Mouse (Mus musculus) hindbrain, embryonic 16.5 days (tissue): ENCODE data around the gene Olfr462. TPM values are rescaled to one million over a fixed set of nuclear protein-coding genes. Genes with fewer than 3 reads are reported as not detected.
A peak's percentile ranks its signal among the peaks of the same experiment; 100 is the strongest.

Experiments
- ATAC-seq: fragments of 200-750 bp; cut with Nextera tagmentation; 2 replicates; pipeline ENCODE4 v1.8.0; 2017; ENCODE audit warnings: moderate TSS enrichment, moderate library complexity
- H3K27ac ChIP-seq: fragments of 300-500 bp; sonication (generic); 2 replicates; pipeline ENCODE4 v1.5.1; 2014; ENCODE audit warnings: low read depth, mild to moderate bottlenecking, control low read depth, low read length, moderate library complexity
- H3K27me3 ChIP-seq: fragments of 300-500 bp; sonication (generic); replicated peaks from 2 replicates; pipeline ENCODE4 v1.6.1; 2014; ENCODE audit warnings: low read length; ENCODE audit not compliant: control insufficient read depth, insufficient read depth
- H3K36me3 ChIP-seq: fragments of 300-500 bp; sonication (generic); 2 replicates; pipeline ENCODE4 v1.6.1; 2014; ENCODE audit warnings: mild to moderate bottlenecking, low read length, moderate library complexity, mixed read lengths; ENCODE audit not compliant: control insufficient read depth, insufficient read depth
- H3K4me1 ChIP-seq: fragments of 300-500 bp; sonication (generic); 2 replicates; pipeline ENCODE4 v1.6.1; 2014; ENCODE audit warnings: low read depth, low read length; ENCODE audit not compliant: control insufficient read depth, insufficient read depth
- H3K4me2 ChIP-seq: fragments of 300-500 bp; sonication (generic); 2 replicates; pipeline ENCODE4 v1.6.1; 2014; ENCODE audit warnings: mild to moderate bottlenecking, low read length, control low read depth, moderate library complexity
- H3K4me3 ChIP-seq: fragments of 300-500 bp; sonication (generic); 2 replicates; pipeline ENCODE4 v1.5.1; 2014; ENCODE audit warnings: mild to moderate bottlenecking, low read length, control low read depth, moderate library complexity
- H3K9ac ChIP-seq: fragments of 300-500 bp; sonication (generic); 2 replicates; pipeline ENCODE4 v1.6.1; 2014; ENCODE audit warnings: low read depth, mild to moderate bottlenecking, control low read depth, low read length, moderate library complexity
- H3K9me3 ChIP-seq: fragments of 300-500 bp; sonication (generic); 2 replicates; pipeline ENCODE4 v1.6.1; 2014; ENCODE audit warnings: mild to moderate bottlenecking, low read length, moderate library complexity; ENCODE audit not compliant: control insufficient read depth
- WGBS: fragments of 180-500 bp; shearing (Covaris S2); extraction: QIAGEN DNeasy Blood & Tissue Kit; methylation state at CpG from one replicate; pipeline ENCODE4 v1.1.7; 2014; 5-methylcytosine and 5-hydroxymethylcytosine counted together
- polyA plus RNA-seq: library from polyadenylated mRNA; unstranded; fragments of >200 nt; fragmentation: Nextera tagmentation; extraction: Ambion mirVana; gene quantifications from 2 replicates; pipeline ENCODE4 v1.2.1, GENCODE M21; 2015

The Olfr462 gene
- polyA plus RNA-seq, 1 experiment from 2014 or later: not detected

DNA sequence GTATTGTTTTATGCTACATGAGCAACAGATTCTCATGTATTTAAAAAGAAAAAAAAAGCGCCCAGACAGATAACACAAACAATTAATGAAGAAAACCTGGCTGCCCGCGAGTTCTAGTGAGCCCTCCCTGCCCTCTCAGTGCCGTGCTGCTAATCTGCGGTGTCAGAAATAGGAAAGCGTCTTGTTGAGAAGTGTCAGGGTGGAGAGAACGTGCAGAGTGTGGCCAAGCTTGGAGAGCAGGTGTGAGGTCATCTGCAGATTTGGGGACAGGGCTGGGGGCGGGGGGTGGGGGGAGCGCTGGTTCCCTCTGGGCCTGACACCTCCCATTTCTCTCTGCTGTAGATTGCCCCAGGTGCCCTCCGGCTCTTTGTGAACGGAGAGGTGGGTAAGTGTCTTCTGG, 32.8 kb downstream of the Olfr462 start:
- H3K9ac ChIP-seq: no peak overlapping the region
- H3K27ac ChIP-seq: no peak overlapping the region
- H3K4me1 ChIP-seq: no peaks in the 10 kb centered on the region
- H3K27me3 ChIP-seq: no peaks in the 10 kb centered on the region
- H3K9me3 ChIP-seq: no peaks in the 10 kb centered on the region
- ATAC-seq: no peak
- no peaks in the 10 kb centered on the region for H3K36me3 ChIP-seq
- WGBS: 91% methylated on average over 11 of the region's 11 CpGs
- no peak overlapping the region for H3K4me2 ChIP-seq
- no peak overlapping the region for H3K4me3 ChIP-seq

DNA sequence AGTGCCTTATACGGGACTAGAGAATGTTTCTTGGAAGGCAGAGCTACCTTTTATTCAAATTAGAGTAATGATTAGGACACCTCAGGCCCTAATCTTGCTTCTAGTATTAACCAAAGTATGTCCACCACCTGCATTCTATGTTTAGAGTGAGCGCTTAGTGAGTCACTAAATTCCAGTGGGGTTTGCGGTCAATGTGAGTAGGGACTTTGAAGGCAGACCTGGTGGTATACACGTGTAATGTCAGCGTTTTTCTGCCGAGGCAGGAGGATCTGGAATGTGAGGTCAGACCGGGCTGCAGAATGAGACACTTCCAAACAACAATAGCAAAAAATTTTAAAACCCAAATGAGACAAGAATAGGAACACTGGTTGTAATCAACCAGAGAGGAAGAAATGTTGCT, 37.5 kb downstream of the Olfr462 start:
- 90% methylated on average over 7 of the region's 7 CpGs for WGBS
- no peak overlapping the region for H3K4me2 ChIP-seq
- no peak overlapping the region for H3K9ac ChIP-seq
- no peak overlapping the region for H3K4me3 ChIP-seq
- no peak overlapping the region for H3K27ac ChIP-seq
- H3K36me3 ChIP-seq: no peaks in the 10 kb centered on the region
- H3K27me3 ChIP-seq: no peaks in the 10 kb centered on the region
- H3K4me1 ChIP-seq: peaks cover 5% of the 10 kb centered on the region
- no peaks in the 10 kb centered on the region for H3K9me3 ChIP-seq
- no peak for ATAC-seq

DNA sequence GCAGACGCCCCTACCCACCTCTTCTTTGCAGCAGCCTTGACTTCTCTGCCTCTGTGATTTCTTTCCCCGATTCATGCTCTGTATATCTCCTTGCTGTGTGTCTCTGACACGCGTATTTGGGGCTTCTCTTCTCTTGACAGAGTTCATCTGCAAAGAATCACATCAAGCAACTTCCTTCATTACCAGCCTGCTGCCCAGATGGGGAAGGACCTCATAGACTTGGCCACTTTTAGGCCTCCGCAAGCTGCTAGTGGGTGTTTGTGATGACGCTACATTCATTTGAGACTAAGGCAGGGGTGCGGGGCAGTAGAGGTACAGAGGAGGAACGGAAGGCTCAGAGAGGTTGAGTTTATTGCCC, 38.5 kb downstream of the Olfr462 start:
- H3K9ac ChIP-seq: peak overlapping the region; percentile 73
- H3K4me1 ChIP-seq: peaks cover 5% of the 10 kb centered on the region
- H3K4me3 ChIP-seq: peak overlapping the region; percentile 63
- H3K9me3 ChIP-seq: no peaks in the 10 kb centered on the region
- H3K27ac ChIP-seq: peak overlapping the region; percentile 75
- peak overlapping the region; percentile 90 for H3K4me2 ChIP-seq
- H3K27me3 ChIP-seq: no peaks in the 10 kb centered on the region
- peak; percentile 73 for ATAC-seq
- WGBS: 28% methylated on average over 8 of the region's 8 CpGs
- H3K36me3 ChIP-seq: no peaks in the 10 kb centered on the region

DNA sequence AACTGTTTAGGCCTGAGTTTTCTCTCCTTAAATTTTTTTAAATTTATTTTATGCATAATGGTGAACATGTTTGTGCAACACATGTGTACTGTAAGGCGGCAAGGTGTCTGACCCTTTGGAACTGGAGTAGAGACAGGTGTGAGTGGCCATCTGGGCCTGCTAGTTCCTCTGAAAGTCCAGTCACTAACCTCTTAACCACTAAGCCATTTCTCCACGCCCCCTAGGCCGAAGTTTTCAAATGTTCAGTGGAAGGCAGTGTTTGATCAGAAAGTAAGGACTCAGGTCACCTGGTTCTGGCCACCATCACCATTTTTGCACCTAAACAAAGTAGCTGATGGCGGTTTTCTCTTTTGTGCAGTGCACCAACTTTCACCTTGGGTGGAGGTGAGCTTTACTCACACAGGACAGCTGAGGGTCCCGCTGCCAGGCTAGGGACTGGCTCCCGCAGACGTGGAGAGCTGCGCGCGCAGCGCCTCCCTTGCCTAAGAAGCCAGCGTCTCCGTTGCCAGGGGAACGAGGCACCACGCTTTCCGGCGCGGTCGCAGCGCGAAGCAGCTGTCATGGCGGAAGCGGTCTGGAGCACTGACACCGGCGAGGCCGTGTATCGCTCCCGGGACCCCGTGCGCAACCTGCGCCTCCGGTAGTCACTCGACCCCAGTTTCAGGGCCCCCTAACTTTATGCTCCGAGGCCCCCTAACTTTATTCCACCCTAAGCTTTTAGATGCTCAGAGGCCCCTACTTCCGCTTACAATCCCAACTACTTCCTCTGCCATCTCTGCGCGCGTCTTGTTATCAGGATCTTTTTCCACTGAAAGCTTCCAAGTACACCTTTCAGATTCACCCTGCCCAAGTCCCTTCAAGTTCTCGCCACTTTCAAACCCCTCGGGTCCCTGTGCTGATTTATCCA, 39.1 kb downstream of the Olfr462 start, which contains the start of gene Mks1:
Gene Mks1 (plus strand): TSS at position 526 of the 907 bp plus-strand sequence.
- peak; percentile 98 for ATAC-seq
- peaks cover 5% of the 10 kb centered on the region for H3K4me1 ChIP-seq
- H3K4me3 ChIP-seq: peak within 1 kb of the TSS; percentile 63
- H3K9ac ChIP-seq: peak within 1 kb of the TSS; percentile 73
- H3K27me3 ChIP-seq: no peaks in the 10 kb centered on the region
- 5% methylated on average over 40 of the region's 40 CpGs for WGBS
- peak within 1 kb of the TSS; percentile 90 for H3K4me2 ChIP-seq
- H3K27ac ChIP-seq: peak within 1 kb of the TSS; percentile 75
- H3K9me3 ChIP-seq: no peaks in the 10 kb centered on the region
- no peaks in the 10 kb centered on the region for H3K36me3 ChIP-seq

DNA sequence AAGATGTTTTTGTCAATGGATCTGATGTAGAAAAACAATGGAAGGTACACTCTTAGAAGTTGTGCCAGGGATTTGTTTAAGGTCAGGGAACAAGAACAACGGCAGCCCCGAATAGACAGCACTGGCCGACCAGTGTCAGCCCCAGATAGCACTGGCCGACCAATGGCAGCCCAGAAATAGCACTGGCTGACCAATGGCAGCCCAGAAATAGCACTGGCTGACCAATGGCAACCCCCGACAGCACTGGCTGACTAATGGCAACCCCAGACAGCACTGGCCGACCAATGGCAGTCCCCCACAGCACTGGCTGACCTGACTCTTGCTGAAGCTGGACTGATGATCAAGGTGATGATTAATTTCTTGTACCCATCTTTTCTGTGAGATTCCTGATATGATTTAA, 44.2 kb downstream of the Olfr462 start:
- no peak overlapping the region for H3K27ac ChIP-seq
- peaks cover 2% of the 10 kb centered on the region; the same call in 1 of the 2 replicates for H3K4me1 ChIP-seq
- no peak overlapping the region for H3K4me3 ChIP-seq
- 72% methylated on average over 6 of the region's 6 CpGs for WGBS
- H3K9me3 ChIP-seq: no peaks in the 10 kb centered on the region
- H3K4me2 ChIP-seq: no peak overlapping the region
- H3K36me3 ChIP-seq: no peaks in the 10 kb centered on the region
- no peaks in the 10 kb centered on the region for H3K27me3 ChIP-seq
- no peak overlapping the region for H3K9ac ChIP-seq
- ATAC-seq: no peak

DNA sequence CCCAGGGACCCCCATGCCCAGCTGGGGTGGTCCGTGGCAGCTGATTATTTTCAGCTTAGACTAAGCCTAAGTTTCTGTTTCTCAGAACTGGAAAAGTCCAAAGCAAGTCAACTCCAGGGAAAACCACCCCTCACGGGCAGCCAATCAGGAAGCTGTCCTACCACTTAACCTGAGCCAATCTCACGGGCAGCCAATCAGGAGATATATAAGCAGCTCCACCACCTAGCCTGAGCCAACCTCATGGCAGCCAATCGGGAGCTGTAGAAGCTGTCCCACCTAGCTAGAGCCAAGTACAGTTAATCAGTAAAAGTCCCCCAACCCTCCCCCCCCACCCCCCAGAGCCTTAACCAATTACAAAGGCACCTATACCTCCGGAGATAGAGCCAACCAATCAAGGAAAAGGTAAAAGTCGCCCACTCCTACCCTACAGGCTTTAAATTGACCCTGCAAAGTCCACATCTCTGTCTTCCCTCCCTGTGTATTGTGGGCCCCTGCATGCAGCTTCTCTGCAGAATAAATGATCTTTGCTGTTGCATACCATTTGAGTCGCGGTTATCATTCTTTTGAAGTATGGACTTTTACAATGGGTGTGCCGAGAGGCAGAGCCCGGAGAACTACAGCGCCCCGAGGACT, 45.0 kb downstream of the Olfr462 start:
- H3K27ac ChIP-seq: no peak overlapping the region
- H3K4me2 ChIP-seq: no peak overlapping the region
- H3K9ac ChIP-seq: no peak overlapping the region
- no peak for ATAC-seq
- no peaks in the 10 kb centered on the region for H3K36me3 ChIP-seq
- no peaks in the 10 kb centered on the region for H3K4me1 ChIP-seq
- H3K27me3 ChIP-seq: no peaks in the 10 kb centered on the region
- H3K9me3 ChIP-seq: no peaks in the 10 kb centered on the region
- 75% methylated on average over 12 of the region's 12 CpGs for WGBS
- H3K4me3 ChIP-seq: no peak overlapping the region

DNA sequence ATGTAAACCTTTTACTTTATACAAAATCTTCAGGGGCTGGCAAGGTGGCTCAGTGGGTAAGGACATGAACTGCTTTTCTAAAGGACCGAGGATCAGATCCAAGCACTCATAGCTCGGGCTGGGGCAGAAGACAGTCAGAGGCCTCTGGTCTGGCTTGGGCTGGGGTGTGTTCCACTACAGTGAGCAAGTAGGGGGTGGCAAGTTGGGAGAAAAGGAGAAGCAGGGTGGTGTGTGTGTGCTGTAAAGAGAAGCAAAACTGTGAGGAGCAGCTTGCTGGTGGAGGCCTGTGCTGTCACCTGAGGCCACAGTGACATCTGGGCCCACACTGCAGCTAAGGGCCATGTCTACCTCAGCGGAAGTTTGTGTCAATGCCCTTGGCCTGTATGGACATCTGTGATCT, 50.6 kb downstream of the Olfr462 start:
- no peaks in the 10 kb centered on the region for H3K4me1 ChIP-seq
- no peak overlapping the region for H3K27ac ChIP-seq
- no peak overlapping the region for H3K4me3 ChIP-seq
- H3K36me3 ChIP-seq: no peaks in the 10 kb centered on the region
- no peak overlapping the region for H3K4me2 ChIP-seq
- no peak for ATAC-seq
- H3K9me3 ChIP-seq: no peaks in the 10 kb centered on the region
- 82% methylated on average over 3 of the region's 3 CpGs for WGBS
- no peak overlapping the region for H3K9ac ChIP-seq
- H3K27me3 ChIP-seq: no peaks in the 10 kb centered on the region

DNA sequence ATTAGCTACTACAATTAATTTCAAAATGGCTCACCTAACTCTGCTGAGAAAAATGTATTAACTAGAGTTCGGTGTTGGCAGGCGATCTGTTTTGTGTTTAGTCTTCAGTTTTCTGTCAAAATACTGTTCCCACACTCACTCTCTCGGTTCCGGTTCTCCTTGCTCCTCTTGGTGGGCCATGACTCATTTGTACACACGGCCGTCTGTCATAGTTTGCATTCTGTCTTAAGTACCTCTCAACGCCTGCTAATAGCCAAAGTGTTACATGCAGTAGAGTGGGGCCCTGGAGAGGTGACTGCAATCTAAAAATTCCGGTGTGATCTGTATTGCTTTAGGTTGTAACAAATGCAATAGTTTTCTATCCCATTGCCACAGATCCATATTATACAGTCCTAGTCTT, 51.4 kb downstream of the Olfr462 start:
- Histone ChIP-seq H3K9ac (no peak overlapping the region), H3K27me3 (no peaks in the 10 kb centered on the region), H3K27ac (no peak overlapping the region), H3K36me3 (no peaks in the 10 kb centered on the region), H3K9me3 (no peaks in the 10 kb centered on the region), H3K4me1 (no peaks in the 10 kb centered on the region), H3K4me3 (no peak overlapping the region), H3K4me2 (no peak overlapping the region)
- 87% methylated on average over 8 of the region's 8 CpGs for WGBS
- ATAC-seq: no peak
